Mouse (Mus musculus): Measurements from ENCODE around the gene P4ha3. TPM values are rescaled to one million over a fixed set of nuclear protein-coding genes. Genes with fewer than 3 reads are reported as not detected.

P4ha3 gene
- polyA plus RNA-seq, 2 experiments, result 0.83 to 1.5 TPM

DNA sequence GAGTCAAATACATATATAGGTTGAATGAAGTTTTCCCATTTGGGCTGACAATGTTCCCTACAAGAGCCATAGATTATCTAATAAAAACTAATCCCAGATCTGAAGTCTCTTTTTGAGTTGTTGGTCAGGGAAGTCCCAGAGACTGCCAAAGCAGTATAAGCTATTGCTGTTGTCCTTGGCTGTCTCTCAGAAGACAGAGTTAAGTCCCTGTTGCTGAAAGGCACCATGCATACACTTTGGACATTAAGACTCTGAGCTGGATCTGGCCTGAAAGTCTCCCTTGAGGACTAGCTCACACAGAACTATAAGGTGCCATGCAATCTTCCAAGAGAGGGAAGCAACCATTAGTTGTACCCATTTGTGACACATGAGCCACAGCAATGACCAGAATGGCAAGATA, 72.5 kb downstream of the P4ha3 start:
- Histone ChIP-seq H3K27ac (no peak overlapping the region), H3K4me2 (ENCODE audit: low read depth) (no peak overlapping the region), H3K27me3 (ENCODE audit: control insufficient read depth, insufficient read depth, low read length) (no peaks in the 10 kb centered on the region), H3K9ac (replicated peaks) (no peak overlapping the region), H3K36me3 (replicated peaks; ENCODE audit: control insufficient read depth, insufficient read depth, low read depth) (no peaks in the 10 kb centered on the region), H3K4me3 (ENCODE audit: insufficient read depth in 1 of 2, low read depth in 2 of 2, low read length in 2 of 2) (no peak overlapping the region), H3K9me3 (ENCODE audit: control insufficient read depth, low read length) (no peaks in the 10 kb centered on the region), H3K4me1 (replicated peaks; ENCODE audit: control insufficient read depth in 2 of 2, insufficient read depth in 2 of 2, low read length in 1 of 2) (no peaks in the 10 kb centered on the region; a peak in 1 of 4 replicates)
- DNase-seq (ENCODE audit: low read depth in 3 of 3, low spot score in 3 of 3) (no peak), ATAC-seq (ENCODE audit: insufficient read depth) (no peak)
- TF ChIP-seq EP300 (IDR thresholded peaks at IDR 0.05; ENCODE audit: low read depth) (no peak), CTCF (IDR thresholded peaks at IDR 0.05; ENCODE audit: low read depth) (no peak)

- DNase-seq (ENCODE audit: low read depth in 3 of 3, low spot score in 3 of 3), result no peak
- H3K9me3 ChIP-seq (ENCODE audit: control insufficient read depth, low read length), result no peaks in the 10 kb centered on the region
- ATAC-seq (ENCODE audit: insufficient read depth), result no peak
- H3K36me3 ChIP-seq (replicated peaks; ENCODE audit: control insufficient read depth, insufficient read depth, low read depth), result no peaks in the 10 kb centered on the region
- TF ChIP-seq EP300 (IDR thresholded peaks at IDR 0.05; ENCODE audit: low read depth), result no peak
- no peak for TF ChIP-seq CTCF (IDR thresholded peaks at IDR 0.05; ENCODE audit: low read depth)
- H3K4me1 ChIP-seq (replicated peaks; ENCODE audit: control insufficient read depth in 2 of 2, insufficient read depth in 2 of 2, low read length in 1 of 2), result no peaks in the 10 kb centered on the region; a peak in 1 of 4 replicates
- 72% methylated on average over 2 of the region's 2 CpGs for WGBS (ENCODE audit: insufficient replicate concordance)
- no peak overlapping the region for H3K4me3 ChIP-seq (ENCODE audit: insufficient read depth in 1 of 2, low read depth in 2 of 2, low read length in 2 of 2)
- H3K9ac ChIP-seq (replicated peaks), result no peak overlapping the region
- H3K4me2 ChIP-seq (ENCODE audit: low read depth), result no peak overlapping the region
- no peaks in the 10 kb centered on the region for H3K27me3 ChIP-seq (ENCODE audit: control insufficient read depth, insufficient read depth, low read length)
- no peak overlapping the region for H3K27ac ChIP-seq
These were observed 77.8 kb downstream of the P4ha3 start for GRCm38 (mm10) chr7:100363162-100363561.

- WGBS (ENCODE audit: insufficient replicate concordance), result 39% methylated on average over 6 of the region's 6 CpGs
- DNase-seq (ENCODE audit: low read depth in 3 of 3, low spot score in 3 of 3) (no peak), ATAC-seq (ENCODE audit: insufficient read depth) (no peak)
- H3K4me3 ChIP-seq (ENCODE audit: insufficient read depth in 1 of 2, low read depth in 2 of 2, low read length in 2 of 2), result no peak overlapping the region
- H3K9ac ChIP-seq (replicated peaks), result no peak overlapping the region
- no peak for TF ChIP-seq CTCF (IDR thresholded peaks at IDR 0.05; ENCODE audit: low read depth)
- no peak for TF ChIP-seq EP300 (IDR thresholded peaks at IDR 0.05; ENCODE audit: low read depth)
- no peak overlapping the region for H3K4me2 ChIP-seq (ENCODE audit: low read depth)
- H3K36me3 ChIP-seq (replicated peaks; ENCODE audit: control insufficient read depth, insufficient read depth, low read depth), result no peaks in the 10 kb centered on the region; the same call in 1 of the 2 replicates
- no peaks in the 10 kb centered on the region for H3K27me3 ChIP-seq (ENCODE audit: control insufficient read depth, insufficient read depth, low read length)
- H3K9me3 ChIP-seq (ENCODE audit: control insufficient read depth, low read length), result no peaks in the 10 kb centered on the region
- peaks cover 0 to 3% of the 10 kb centered on the region in 2 experiments; a peak in 1 of 4 replicates for H3K4me1 ChIP-seq (replicated peaks; ENCODE audit: control insufficient read depth in 2 of 2, insufficient read depth in 2 of 2, low read length in 1 of 2)
- H3K27ac ChIP-seq, result no peak overlapping the region
These were observed 79.6 kb downstream of the P4ha3 start for GRCm38 (mm10) chr7:100364888-100365287.

Other genes with a start within 250 kb of the P4ha3 start
- 19.2 and 31.9 TPM in 2 replicates for gene Pold3, start 164.0 kb upstream of the P4ha3 start, polyA plus RNA-seq (2012; rRNA removed)
- gene Pold3, start 164.0 kb upstream of the P4ha3 start, polyA plus RNA-seq (2014; fragmentation: Nextera tagmentation; extraction: Ambion mirVana), result 50.8 and 51.1 TPM in 2 replicates
- gene Lipt2, start 126.2 kb upstream of the P4ha3 start, polyA plus RNA-seq (2012; rRNA removed), result 2.8 and 3.8 TPM in 2 replicates
- gene Lipt2, start 126.2 kb upstream of the P4ha3 start, polyA plus RNA-seq (2014; fragmentation: Nextera tagmentation; extraction: Ambion mirVana), result 5.3 and 5.6 TPM in 2 replicates
- gene Kcne3, start 109.0 kb upstream of the P4ha3 start, polyA plus RNA-seq (2012; rRNA removed), result 1.4 TPM in 2 replicates
- gene Kcne3, start 109.0 kb upstream of the P4ha3 start, polyA plus RNA-seq (2014; fragmentation: Nextera tagmentation; extraction: Ambion mirVana), result 0.88 and 1.2 TPM in 2 replicates
- 1.6 and 2.4 TPM in 2 replicates for gene Pgm2l1, start 58.1 kb upstream of the P4ha3 start, polyA plus RNA-seq (2012; rRNA removed)
- gene Pgm2l1, start 58.1 kb upstream of the P4ha3 start, polyA plus RNA-seq (2014; fragmentation: Nextera tagmentation; extraction: Ambion mirVana), result 1.3 TPM in 2 replicates
- gene C2cd3, start 86.7 kb downstream of the P4ha3 start, polyA plus RNA-seq (2012; rRNA removed), result 9.1 and 9.2 TPM in 2 replicates
- 10.2 and 12.2 TPM in 2 replicates for gene C2cd3, start 86.7 kb downstream of the P4ha3 start, polyA plus RNA-seq (2014; fragmentation: Nextera tagmentation; extraction: Ambion mirVana)
- gene Ppme1, start 86.8 kb downstream of the P4ha3 start, polyA plus RNA-seq (2012; rRNA removed), result 20.4 and 26.9 TPM in 2 replicates
- gene Ppme1, start 86.8 kb downstream of the P4ha3 start, polyA plus RNA-seq (2014; fragmentation: Nextera tagmentation; extraction: Ambion mirVana), result 18.9 and 21.4 TPM in 2 replicates
- gene Ucp3, start 187.5 kb downstream of the P4ha3 start, polyA plus RNA-seq (2012; rRNA removed), result 0.02 TPM in 1 of 2 replicates, not detected in the other
- not detected in 2 replicates for gene Ucp3, start 187.5 kb downstream of the P4ha3 start, polyA plus RNA-seq (2014; fragmentation: Nextera tagmentation; extraction: Ambion mirVana)
- 329 and 337 TPM in 2 replicates for gene Ucp2, start 207.8 kb downstream of the P4ha3 start, polyA plus RNA-seq (2012; rRNA removed)
- 556 and 628 TPM in 2 replicates for gene Ucp2, start 207.8 kb downstream of the P4ha3 start, polyA plus RNA-seq (2014; fragmentation: Nextera tagmentation; extraction: Ambion mirVana)
- 0.58 and 0.64 TPM in 2 replicates for gene Dnajb13, start 229.4 kb downstream of the P4ha3 start, polyA plus RNA-seq (2012; rRNA removed)
- 2.0 and 2.3 TPM in 2 replicates for gene Dnajb13, start 229.4 kb downstream of the P4ha3 start, polyA plus RNA-seq (2014; fragmentation: Nextera tagmentation; extraction: Ambion mirVana)

Data from liver, embryonic 14.5 days (tissue).